Mouse (Mus musculus) left cerebral cortex, adult 18-20 months (tissue): ENCODE measurements around the gene Gtf2f2. TPM values are rescaled to one million over a fixed set of nuclear protein-coding genes. Genes with fewer than 3 reads are reported as not detected.
"Not testable (repeated sequence)": the region's sequence is repeated elsewhere in the genome, so short reads cannot be mapped to it uniquely, and the experiment has no call there.

Experiments
- DNase-seq, 2 experiments: peaks; one replicate each; pipeline ENCODE4 v3.0.0; 2021 to 2022; ENCODE audit warnings: low spot score in 2 of 2, mixed read lengths in 1 of 2
- total RNA-seq, 2 experiments: library from RNA; stranded (reverse); gene quantifications; 2 replicates each; pipeline ENCODE4 v1.2.3; 2021

Gene Gtf2f2
- total RNA-seq, 2 experiments from 2014 or later: 16.3 to 17.3 TPM

DNA sequence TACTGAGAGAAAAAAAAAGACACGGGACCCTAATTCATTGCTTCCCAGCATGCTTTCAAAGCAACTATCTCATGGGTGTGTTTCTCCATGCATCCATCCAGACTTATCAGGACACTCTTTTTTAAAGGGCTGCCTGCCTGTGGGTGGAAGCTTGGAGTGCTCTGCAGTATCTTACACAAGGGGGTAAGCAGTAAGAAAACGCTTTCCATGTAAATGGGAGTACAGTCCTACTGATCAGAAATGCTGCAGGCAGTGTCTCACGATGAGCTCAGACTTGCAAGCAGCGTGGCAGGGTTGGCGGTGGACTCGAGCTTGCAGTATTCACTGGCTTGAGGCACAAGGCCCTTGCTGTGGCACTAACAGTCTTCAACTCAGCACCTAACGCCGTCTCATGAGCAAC is 81.0 kb downstream of the Gtf2f2 start:
- not testable (repeated sequence) for DNase-seq

DNA sequence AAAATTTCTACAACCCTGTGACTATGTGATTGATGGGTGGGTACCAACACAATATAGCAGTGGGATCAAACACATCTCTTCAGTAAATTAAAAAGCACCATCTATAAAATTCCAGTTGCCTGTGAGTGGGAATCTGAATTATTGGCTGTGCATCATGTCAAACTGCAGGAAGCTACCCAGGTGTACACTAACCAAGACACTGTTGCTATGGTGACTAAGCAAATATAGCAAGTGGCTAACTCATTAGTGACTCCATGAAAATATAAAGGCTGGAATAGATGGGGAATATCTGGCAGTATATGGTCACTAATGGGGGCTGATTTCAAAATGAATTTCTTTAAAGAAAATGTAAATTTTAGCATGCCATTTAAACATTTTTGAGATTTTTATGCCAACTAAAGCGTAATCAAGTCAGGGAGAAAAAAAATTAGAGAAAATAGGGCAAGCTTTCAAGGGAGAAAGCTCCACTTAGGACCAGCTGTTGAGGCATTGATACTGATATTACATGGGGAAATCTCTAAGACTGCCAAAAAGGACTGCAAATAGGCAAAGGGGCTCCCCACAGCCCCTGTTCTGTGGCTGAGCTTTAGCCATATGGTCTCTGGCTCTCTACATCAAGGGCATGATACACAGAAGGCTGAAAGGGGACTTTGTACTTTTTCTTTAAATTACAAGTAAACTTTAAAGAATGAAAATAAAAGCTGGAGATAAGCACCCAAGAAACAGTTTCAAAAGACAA is 87.2 kb downstream of the Gtf2f2 start:
- no peak for DNase-seq

DNA sequence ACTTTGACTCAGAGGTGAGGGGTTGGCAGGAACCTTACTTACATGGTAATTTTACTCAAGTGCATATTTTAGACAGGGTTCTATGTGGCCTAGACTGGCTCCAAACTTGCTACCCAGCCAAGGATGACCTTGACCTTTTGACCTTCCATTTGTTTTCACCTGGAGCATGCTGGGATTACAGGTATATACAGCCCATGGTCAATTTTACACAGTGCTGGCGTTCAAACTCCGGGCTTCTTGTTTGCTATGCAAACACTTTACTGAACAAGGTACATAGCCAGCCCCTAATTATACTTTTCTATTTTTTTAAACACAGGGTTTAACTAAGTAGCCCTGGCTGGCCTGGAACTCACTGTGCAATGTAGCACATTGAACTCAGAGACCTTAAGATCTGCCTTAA is 98.0 kb downstream of the Gtf2f2 start:
- no peak for DNase-seq

DNA sequence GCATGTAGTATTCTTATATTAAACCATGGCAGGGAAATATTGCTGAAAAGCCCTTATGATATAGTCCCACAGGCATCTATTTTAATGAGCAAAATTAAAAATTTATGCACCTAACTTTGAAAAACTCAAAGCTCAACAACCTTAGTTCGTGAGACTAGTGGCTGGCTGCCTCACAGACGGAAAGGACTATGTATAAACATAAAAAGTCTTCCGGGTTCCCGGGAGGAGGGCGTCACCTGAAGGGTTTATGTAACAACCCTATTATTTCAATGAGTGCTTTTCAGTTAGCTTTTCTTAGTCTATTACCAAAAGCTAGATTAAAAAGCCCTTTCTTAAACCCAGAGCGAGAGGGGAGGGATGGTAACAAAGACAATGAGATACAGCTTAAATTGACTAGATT is 98.7 kb downstream of the Gtf2f2 start:
- DNase-seq: no peak

DNA sequence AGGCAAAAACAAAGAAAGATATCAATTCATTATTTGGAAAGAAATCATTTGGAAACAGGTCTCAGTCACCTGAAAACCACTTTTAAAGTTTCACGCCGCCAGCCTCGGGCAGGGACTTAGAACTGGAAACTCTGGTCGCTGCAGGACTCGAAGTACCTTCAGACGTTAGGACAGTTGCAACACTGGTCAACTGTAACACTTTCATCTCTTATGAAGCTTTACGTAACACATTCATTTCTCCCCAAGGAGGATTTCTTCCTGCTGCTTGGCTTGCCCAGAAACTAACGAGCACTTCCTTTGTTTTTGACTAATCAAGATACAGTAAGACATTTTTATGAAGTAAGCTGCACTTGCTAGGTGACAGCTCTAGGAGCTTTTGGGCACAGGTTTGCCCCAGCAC is 103.7 kb downstream of the Gtf2f2 start:
- no peak for DNase-seq

DNA sequence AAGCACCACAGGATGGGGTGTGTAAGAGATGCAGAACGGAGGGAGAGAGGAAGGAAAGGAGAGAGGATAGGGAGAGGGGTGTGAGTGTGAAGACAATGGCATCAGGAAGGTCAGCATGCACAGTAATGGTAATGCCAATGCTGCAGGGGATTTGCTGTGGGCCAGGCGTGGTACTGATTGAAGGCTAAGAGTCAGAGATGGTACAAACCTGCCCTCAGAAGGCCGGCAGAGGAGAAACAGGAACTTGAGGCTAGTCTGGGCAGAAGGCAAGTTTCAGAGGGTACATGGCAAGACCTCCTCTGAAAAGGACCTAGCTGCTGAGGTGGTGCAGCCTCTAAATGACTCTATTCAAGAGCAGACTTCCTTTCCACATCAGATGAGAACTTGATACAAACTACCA is 105.7 kb downstream of the Gtf2f2 start:
- no peak for DNase-seq

DNA sequence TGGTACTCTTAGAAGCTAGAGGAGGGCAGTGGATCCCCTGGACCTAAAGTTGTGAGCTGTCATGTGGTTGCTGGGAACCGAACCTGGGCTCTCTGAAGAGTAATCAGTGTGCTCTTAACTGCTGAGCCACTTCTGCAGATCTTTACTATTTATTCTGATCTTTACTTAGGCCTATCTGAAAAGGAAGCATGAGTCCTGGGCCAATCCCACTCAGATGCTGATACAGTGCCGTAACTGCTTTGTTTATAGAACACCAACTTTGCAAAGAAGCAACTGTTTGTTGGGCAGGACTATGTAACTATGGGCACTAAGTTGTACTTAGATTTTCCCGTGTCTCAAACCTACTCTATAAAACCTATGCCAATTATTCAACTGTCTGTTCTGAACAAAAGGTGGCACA is 107.5 kb downstream of the Gtf2f2 start:
- no peak for DNase-seq

DNA sequence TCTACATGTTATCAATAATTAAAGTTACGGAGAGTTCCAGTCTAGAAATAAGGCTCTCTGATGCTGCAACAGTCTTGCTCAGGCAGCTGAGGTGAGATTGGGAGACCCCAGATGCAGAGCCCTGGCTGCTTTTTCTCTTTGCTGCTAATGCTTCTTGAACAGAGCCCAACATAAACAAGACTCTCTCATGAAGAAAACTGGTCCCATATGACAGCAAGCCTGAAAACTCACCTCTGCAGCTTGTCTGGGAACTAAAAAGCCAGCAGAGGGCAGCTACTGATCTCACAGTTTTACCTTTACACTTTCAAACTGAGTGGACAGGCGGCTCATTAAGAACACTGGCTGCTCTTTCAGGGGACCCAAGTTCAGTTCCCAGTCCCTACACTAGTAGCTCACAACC is 108.7 kb downstream of the Gtf2f2 start:
- DNase-seq: no peak

DNA sequence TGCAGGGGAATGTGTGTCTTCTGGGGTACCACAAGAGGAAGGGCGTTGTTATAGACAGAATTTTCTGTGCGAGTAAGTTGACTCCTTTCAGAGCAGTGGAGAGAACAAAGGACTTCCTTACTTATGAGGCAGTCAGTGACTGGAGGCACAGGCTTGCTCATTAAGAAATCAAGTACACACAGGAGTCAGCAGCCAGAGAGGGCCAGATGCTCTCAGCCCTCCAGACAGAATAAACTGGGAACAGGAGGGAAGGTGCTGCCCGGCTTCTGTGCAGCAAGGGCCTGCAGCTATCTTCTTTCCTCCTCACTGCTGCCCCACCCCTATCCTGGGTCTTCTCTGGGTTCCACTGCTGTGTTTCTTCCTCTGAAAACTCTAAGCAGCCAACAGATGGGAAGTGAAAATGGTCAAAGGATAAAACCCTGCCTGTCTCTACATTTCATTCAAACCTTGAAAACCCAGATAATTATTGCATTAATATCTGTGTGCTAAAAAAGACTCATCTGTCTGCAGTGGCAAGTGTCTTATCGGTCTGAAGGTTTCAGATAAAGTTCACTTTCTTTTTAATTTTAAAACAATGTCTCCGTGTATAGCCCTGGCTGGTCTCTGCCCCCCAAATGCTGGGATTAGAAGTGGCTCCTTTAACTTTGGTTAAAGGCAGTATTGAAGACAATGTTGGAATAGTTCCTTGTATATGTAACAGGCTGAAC is 109.7 kb downstream of the Gtf2f2 start:
- DNase-seq: no peak

DNA sequence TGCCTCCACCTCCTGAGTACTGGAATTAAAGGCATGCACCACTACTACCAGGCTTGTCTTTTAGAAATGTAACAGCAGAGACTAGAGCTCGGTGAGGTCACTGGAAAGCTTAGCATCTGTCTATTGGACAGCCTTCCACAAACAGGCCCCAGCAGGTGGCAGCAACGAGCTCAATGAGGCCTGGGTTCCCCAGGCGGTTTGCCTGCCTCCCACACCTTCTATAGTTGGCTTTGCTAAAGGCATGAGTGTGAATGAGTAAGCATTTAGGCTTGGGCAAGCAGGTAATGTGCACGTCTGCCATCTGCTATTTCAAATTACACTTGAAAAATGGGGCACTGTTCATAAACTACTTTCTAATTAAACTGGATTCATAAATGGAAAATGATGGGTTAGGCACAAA is 111.1 kb downstream of the Gtf2f2 start:
- DNase-seq: peak; percentile 88 to 96

DNA sequence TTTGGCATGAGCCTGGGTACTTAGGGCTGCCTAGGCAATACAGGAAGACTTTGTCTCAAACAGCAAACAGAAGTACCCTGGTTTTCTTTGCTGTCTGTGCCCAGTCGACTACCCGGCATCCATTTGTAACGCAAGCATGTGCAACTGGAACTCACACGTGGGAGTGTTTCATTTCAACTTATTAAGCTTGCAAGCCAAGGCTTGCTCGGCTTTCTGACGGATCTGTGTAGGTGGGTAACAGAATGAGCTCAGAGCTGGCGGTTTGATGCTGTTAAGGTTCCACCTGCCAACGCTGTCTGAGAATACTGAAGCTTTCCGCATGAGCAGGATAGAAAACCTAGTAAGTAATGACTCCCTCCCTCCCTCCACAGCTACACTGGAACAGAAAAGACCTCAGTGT is 118.5 kb downstream of the Gtf2f2 start:
- peak; percentile 64 to 80 for DNase-seq

DNA sequence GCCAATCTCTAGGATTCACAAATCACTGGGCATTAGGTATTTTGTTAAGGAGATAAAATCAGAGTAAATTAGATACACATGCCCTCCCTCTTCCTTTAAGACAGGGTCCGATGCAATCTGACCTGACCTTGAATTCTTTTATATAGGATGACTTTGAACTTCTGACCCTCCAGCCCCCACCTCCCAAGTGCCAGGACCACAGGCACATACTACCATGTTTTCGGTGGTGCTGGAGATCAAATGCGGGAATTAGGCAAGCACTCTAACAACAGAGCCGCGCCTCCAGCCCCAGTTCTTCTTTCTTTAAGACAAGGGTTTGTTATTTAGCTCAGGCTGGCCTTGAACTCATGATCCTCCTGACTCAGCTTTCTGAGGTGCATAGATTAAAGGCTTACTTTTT is 126.8 kb downstream of the Gtf2f2 start:
- DNase-seq: no peak

DNA sequence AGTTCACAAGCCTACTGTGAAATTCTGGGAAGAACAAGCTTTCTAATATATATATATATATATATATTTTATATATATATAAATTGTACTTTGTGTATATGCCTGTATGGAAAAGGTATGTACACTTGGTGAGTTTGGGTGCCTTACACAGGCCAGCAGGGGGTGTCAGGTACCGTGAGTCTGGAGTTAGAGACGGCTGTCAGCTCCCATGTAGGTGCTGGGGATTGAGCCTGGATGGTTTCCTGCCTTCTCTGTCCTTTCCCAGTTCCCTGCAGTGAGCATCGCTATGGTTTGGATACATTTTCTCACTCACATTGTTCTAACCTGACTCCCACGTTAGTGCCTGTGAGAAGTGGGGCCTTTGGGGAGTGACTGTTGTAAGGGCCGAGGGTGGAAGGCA is 127.3 kb downstream of the Gtf2f2 start:
- no peak for DNase-seq

DNA sequence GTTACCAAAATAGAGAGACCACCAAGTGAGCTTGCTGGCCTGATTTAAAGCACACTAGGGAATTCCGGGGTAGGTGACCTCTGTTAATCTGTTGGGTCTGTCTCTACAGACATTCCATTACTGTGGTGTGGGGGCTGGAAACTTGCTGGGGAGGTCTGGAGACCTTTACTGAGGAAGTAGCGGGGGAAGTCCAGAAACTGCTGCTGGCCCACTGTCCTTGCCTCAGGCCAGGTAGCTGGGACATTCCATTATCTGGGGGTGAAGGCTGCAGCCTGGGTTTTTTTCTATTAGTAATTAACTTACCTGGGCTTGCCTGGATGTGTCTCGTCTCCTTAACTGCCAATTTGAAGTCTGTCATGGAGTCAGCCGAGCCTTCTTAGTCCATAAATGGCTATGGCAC is 128.8 kb downstream of the Gtf2f2 start:
- no peak for DNase-seq

DNA sequence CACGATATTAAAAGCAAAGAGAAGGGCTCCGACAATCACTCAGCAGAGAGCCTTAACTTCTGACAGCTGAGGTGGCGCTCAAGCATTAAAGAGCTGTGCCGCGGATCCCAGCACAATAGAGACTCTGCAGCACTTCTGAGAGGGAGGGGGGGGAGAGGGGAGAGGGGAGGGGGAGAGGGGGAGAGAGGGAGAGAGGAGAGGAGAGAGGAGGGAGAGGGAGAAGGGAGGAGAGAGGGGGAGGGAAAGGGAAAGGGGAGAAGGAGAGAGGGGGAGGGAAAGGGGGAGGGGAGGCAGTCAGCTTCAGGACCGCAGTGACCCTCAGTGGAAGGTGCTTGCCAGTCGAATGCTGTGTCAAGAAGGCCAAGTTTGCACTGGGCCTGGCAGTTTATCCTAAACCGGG is 131.7 kb downstream of the Gtf2f2 start:
- no peak for DNase-seq

DNA sequence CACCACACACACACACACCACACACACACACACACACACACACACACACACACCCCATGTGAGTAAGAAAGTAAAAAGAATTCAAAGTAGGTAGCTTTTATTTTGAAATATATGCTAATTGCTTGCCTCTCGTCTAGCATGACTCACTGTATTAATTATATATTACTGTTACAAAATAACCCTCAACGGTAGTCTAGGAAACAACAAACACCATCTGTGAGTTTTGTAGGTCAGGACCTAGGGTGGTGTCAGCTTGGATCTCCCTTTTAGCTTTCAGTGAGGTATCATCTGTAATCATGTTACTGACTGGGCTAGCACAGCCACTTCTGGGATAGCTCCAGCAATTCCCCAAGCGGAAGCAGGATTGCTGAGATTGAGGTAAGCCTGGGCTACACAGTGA is 133.4 kb downstream of the Gtf2f2 start:
- no peak for DNase-seq

DNA sequence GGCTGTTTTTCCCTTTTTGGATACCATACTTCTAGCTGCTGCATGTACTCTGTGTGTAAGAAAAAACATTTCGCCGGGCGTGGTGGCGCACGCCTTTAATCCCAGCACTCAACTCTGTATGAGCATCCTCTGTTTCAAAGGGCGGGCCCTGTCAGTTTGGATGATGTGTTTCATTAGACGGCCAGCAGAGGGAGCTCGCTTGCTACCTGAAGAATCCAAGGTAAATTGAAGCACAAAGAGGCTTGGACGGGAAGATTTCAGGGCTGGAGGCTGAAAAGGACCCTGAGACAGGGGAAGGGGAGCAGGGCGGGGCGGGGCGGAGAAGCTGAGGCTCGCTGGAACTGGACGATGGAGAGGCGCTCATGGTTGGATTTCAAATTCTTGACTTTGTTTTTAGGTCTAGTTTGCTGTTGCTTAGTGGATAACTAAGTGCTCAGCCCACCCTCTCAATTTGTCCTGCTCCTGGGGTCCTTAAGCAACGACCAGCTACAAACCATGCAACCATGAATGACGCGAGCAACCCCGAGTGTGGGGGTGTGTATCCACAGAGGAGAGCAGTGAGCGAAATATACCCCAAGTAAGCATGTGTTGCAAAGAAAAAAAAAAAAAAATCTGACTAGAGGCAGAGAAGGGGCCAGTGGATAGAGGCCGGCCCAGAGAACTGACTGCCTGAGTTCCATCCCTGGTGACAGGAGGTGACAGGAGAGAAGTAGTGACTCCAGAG is 134.2 kb downstream of the Gtf2f2 start:
- peak; percentile 88 to 90 for DNase-seq

DNA sequence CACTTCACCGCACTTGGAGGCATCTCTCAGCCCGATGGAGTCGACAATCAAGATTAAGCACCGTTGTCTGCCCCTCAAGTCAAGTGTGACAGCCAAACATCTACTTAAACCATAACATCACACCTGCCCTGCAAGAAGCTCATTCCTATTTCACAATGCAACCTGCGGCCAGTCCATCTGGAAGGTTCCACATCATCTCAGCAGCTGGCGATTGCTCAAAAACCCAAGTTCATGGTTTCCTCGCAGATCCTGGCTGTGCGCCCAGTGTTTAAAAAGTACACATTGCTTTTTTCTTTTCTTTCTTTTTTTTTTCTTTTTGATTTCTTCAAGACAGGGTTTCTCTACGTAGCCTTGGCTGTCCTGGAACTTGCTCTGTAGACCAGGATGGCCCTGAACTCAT is 137.1 kb downstream of the Gtf2f2 start:
- no peak for DNase-seq

DNA sequence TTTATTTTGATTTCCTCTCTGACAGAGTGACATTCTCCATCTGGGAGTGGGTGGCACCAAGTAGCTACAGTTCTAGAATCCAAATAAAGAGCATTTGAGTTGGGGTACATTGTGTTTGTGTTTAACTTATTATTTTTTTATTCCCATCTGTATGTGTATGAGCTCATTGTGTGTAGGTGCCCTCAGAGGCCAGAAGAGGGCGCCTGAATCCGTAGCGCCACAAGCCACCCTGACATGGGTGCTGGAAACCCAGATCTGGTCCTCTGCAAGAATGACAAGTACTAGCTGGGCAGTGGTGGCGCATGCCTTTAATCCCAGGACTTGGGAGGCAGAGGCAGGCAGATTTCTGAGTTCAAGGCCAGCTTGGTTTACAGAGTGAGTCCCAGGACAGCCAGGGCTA is 138.9 kb downstream of the Gtf2f2 start:
- no peak for DNase-seq

DNA sequence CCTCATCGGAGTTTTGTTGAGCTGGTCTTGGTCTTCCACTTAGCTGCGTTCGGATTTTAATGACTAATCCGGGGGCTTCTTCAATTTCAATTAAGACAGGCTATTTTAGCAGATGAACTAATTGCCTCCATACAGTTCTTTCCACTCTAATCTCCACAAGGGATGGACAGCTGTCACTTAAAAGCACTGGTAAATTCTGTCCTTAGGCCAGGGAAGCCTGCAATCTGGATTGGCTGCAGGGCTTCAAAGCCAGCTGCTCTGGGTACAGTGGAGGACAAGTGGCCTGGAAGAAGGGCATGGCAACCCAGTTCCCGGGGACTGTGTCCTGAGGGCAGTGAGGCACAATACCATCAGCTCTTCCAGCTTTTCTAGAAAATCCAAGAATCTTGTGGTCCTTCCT is 139.6 kb downstream of the Gtf2f2 start:
- DNase-seq: no peak

DNA sequence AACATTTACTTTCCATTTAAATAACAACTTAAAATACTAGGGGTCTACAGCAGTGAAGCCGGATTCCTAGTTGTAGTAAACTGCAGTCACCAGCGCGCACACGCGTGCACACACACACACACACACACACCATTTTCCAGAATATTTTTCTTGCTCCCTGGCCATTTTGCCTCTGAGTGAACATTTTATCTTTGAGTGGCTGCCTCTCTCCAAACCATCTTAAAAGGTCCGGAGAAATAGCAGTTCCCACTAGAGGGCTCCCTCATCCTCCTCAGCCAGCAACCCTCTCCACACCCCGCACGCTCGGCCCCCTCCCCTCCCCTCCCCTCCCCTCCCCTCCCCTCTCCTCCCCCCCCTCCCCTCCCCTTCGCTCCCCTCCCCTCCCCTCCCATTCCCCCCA is 140.0 kb downstream of the Gtf2f2 start:
- DNase-seq: peak; percentile 50 to 60

DNA sequence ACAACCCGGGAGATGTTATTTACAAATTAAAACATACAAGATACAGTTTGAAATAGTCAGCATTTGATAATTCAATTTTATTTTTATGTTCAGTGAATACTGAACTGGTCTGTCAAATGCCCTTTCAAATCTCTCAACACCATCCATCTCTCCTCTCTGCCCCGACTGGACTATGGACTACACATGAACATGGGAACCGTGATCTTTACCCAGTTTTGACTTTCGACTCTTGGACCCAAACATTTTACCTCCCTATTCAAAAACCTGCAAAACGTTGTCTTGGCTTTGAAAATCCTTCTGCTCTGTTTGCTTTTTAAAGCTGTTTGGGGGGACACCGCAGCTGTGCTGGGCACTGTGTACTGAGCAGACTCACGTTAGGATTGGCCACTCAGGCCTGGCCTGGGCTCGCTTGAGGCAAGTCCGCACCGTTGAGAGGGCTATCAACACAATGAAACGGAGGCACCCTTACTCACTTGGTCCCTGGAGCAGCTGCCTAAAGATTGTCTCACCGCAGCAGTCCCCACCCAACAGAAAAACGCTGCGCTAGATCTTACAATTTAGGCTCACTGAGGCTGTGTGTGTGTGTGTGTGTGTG is 140.8 kb downstream of the Gtf2f2 start:
- no peak for DNase-seq
